Mouse (Mus musculus) spleen, postnatal 14 days (tissue): Measurements from ENCODE around the gene Nsf.
"Not testable (repeated sequence)": the region's sequence is repeated elsewhere in the genome, so short reads cannot be mapped to it uniquely, and the experiment has no call there.

ENCODE experiments used
- DNase-seq, 2 experiments: peaks; one replicate each; pipeline ENCODE4 v3.0.0; 2021 to 2022; ENCODE audit warnings: low spot score in 2 of 2

The Nsf gene

GRCm38 (mm10) chr11:103892831-103893230 is 61.0 kb downstream of the Nsf start:
- DNase-seq: no peak

- no peak for DNase-seq
Measured at GRCm38 (mm10) chr11:103891781-103892180, 62.1 kb downstream of the Nsf start.

GRCm38 (mm10) chr11:103890337-103891186 is 63.3 kb downstream of the Nsf start:
- DNase-seq: no peak

- no peak for DNase-seq
Measured at GRCm38 (mm10) chr11:103887724-103888410, 66.0 kb downstream of the Nsf start.

- no peak for DNase-seq
Measured at GRCm38 (mm10) chr11:103884749-103885383, 69.0 kb downstream of the Nsf start.

GRCm38 (mm10) chr11:103883793-103884192 is 70.1 kb downstream of the Nsf start:
- DNase-seq: no peak

GRCm38 (mm10) chr11:103879476-103879875 is 74.4 kb downstream of the Nsf start:
- DNase-seq: not testable (repeated sequence)

GRCm38 (mm10) chr11:103878441-103878840 is 75.4 kb downstream of the Nsf start:
- no peak for DNase-seq

- no peak for DNase-seq
Measured at GRCm38 (mm10) chr11:103870352-103870751, 83.5 kb downstream of the Nsf start.

- DNase-seq: no peak
Measured at GRCm38 (mm10) chr11:103867702-103868101, 86.2 kb downstream of the Nsf start.

- DNase-seq: no peak
Measured at GRCm38 (mm10) chr11:103865346-103865745, 88.5 kb downstream of the Nsf start.

GRCm38 (mm10) chr11:103864486-103864885 is 89.4 kb downstream of the Nsf start:
- DNase-seq: no peak

GRCm38 (mm10) chr11:103862951-103863350 is 90.9 kb downstream of the Nsf start:
- no peak for DNase-seq

GRCm38 (mm10) chr11:103859933-103860610 is 93.8 kb downstream of the Nsf start:
- no peak for DNase-seq

GRCm38 (mm10) chr11:103858760-103859159 is 95.1 kb downstream of the Nsf start:
- no peak for DNase-seq

GRCm38 (mm10) chr11:103856641-103857040 is 97.2 kb downstream of the Nsf start:
- DNase-seq: no peak

- DNase-seq: no peak
Measured at GRCm38 (mm10) chr11:103854294-103854693, 99.6 kb downstream of the Nsf start.

- no peak for DNase-seq
Measured at GRCm38 (mm10) chr11:103853284-103853920, 100.5 kb downstream of the Nsf start.

GRCm38 (mm10) chr11:103852590-103853283 is 101.1 kb downstream of the Nsf start:
- no peak for DNase-seq

- DNase-seq: no peak
Measured at GRCm38 (mm10) chr11:103848287-103848686, 105.6 kb downstream of the Nsf start.

- DNase-seq: no peak
Measured at GRCm38 (mm10) chr11:103840834-103841233, 113.0 kb downstream of the Nsf start.
